Mouse (Mus musculus) urinary bladder, adult 2 months (tissue): ENCODE results near the gene Plvap. TPM values are rescaled to one million over a fixed set of nuclear protein-coding genes. Genes with fewer than 3 reads are reported as not detected.

ENCODE experiments used
- DNase-seq: peaks from one replicate; pipeline ENCODE4 v3.0.0; 2022; ENCODE audit warnings: low spot score
- polyA plus RNA-seq: library from polyadenylated mRNA; depleted of rRNA; stranded (reverse); fragments of >200 nt; gene quantifications from 2 replicates; pipeline ENCODE4 v1.2.3, GENCODE M21; 2012

The Plvap gene
- polyA plus RNA-seq, 1 experiment = 59.3 TPM

DNA sequence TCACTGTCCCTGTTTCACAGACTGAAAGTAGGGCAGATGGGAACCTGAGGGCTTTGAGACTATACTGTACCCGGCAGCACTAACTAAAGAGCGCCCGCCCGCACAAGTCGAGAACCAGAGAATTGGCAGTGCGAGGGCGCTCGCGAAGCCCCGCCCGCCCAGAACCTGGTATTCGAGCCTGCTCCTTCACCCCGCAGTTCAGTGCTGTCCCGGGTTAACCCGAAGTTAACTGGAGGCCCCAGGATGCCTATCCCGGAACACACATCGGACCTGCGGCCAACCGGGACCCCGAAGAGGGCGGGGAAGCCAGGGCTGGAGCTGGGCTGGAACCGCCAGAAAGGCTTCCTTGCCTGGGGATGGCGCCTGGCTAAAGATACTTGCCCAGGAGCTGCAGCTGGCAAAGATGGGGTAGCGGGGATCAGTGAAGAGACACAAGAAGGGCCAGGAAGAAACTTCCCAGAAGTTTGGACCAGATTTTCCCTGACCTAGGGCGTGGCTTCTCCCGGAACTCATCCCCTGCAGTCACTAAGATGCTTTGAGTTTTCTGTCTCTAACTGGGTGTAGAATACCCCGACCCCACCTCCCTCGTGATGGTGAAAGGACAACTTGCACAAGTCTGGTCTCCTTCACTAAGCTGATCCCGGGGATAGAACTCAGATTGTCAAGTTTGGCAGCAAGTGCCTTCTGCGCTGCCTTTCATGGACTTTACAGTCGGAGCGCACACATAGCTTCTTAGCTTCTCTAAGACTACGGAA is 23.7 kb downstream of the Plvap start, which contains the start of gene Gtpbp3:
Gtpbp3 (plus strand) TSS at position 413 of the 755 bp plus-strand sequence.
- DNase-seq = peak; percentile 73

DNA sequence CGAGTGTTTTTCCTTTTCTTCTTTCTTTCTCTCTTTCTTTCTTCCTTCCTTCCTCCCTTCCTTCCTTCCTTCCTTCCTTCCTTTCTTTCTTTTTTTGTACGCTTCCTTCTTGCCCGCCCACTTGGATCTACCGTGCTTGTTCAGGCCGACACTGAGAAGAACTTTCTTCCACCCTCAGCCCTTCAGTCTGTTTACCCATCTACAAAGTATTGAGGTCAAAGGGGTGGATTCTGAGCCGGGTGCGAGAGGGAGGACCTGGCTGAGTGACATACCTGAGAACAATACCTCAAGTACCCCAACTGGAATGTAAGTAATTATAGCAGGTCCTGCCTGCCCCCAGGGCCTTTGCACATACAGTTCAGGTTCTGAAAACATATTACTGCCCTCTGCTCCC is 25.4 kb downstream of the Plvap start:
- DNase-seq = no peak

DNA sequence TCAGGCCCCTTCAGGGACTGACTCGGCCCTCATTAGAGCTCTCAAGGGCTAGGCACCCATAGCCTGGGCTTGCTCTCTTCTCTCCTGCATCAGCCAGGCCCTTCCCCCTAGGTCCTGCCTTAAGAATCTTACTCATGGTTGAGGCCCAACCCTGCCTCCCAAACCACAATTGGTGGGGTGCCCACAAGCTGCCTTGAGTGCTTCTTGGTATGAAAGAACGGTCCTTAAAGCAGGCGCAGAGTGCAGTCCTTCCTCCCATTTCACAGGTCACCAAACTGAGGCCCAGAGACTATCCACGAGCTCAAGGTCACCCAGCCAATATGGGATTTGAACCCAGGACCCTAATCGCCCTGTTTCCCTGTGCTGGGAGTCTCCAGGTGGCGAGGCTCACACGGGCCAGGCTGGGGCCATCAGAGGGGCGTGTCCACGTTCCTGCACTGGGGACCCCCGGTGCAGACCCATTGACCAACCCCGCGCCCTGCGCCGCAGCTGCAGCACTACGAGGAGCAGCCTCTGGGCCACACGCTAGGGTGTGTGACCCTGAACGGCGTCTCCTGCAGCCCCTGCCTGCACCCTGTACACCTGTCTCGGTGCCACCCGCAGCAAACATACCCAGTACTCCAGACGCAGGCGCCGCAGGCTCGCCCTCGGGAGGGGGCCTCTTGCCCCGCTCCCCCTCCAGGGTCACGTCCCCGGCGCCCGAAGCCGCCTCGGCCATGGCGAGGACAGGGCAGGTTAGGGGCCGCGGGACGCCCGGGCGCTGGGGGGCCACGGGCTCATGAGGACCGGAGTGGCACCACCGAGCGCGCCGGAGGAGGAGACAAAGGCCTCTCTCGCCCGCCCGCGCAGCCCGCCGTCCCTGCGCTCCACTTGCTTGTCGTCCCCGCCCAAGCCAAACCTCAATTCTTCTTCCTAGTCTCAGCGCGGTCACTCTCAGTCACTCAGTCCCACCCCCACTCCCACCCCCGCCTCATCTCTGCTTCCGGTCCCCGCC is 26.1 kb downstream of the Plvap start, which contains the start of gene Ano8:
Ano8 (minus strand) TSS at position 822 of the 994 bp plus-strand sequence.
- peak; percentile 66 for DNase-seq

DNA sequence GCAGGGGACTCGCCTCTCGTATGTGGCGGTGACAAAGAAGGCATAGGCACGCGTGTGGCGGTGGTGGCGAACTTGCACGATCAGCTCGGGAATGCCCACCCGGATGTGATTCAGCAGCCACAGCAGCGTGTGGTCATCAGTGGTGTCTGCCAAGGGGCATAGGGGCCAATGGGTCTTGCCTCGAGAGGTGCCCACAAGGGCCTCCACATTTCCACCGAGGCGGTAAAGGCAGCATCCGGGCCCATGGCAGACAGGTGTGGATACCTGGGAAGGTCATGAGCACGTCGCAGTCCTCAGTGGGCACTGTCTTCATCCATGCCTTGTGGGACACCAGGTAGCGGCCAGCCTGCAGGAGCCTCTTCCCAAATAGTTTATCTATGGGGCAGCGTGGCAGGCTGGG is 26.8 kb downstream of the Plvap start:
- no peak for DNase-seq

DNA sequence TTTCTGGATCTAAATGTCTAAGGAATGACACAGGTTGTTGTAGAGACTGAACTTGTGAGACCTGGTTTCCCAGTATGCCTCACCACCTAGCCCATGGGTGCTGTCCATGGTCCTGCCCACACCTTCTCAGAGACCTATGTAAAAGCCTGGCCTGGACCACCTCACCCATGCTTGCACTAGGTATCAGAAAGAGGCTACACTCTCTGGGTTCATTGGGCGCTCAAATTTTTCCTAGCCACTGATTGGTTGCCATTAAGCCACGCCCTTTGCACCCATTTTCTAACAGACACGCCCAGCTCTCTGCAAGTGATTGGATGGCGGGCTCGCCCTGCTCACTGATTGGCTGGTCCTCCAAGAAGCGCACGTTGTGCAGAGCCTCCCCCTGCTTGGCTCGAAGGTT is 27.6 kb downstream of the Plvap start:
- no peak for DNase-seq

DNA sequence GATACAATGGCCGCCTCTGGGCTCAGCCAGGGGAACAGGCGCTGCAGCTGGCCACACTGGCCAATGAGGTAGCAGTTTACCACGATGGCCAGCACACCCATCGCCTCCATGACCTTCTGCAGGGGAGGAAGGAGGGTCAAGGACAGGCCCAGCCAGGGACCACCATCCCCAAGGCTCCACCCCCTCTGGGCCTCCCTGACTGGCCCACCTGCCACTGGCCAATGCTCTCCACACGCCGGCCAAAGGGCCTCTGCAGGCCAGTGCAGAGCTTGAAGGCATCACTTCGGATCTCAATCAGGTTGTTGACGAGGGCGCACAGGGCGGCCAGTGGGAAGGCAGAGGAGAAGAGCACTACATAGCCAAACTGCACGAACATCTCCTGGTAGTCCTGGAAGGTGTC is 32.6 kb downstream of the Plvap start:
- DNase-seq = no peak

DNA sequence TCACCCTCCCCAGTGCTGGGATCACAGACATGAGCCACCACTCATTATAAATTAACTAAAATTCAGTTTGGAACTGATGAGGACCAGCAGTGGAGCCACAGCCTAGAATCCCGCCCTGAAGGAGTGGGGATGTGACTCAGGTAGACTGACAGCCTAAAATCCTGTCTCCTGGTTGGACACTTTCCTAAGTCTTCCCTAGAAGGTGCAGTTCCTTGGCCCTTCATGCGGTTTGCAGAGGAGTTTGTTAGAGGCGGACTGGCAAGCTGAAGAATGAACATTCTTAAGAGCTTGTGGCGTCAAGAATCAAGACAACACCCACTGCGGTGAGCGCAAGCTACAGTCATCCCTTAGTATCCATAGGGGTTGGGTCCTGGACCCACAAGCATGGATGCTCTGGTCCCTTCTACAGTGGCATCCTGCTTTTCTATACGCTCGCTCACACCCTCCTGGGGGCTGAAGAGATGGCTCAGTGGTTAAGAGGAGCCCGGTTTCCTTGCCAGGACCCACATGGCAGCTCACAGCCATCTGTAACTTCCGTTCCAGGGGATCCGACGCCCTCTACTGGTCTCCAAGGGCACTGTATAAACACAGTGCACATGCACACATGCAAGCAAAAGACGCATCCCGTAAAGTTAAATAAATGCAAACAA is 34.2 kb downstream of the Plvap start:
- no peak for DNase-seq

DNA sequence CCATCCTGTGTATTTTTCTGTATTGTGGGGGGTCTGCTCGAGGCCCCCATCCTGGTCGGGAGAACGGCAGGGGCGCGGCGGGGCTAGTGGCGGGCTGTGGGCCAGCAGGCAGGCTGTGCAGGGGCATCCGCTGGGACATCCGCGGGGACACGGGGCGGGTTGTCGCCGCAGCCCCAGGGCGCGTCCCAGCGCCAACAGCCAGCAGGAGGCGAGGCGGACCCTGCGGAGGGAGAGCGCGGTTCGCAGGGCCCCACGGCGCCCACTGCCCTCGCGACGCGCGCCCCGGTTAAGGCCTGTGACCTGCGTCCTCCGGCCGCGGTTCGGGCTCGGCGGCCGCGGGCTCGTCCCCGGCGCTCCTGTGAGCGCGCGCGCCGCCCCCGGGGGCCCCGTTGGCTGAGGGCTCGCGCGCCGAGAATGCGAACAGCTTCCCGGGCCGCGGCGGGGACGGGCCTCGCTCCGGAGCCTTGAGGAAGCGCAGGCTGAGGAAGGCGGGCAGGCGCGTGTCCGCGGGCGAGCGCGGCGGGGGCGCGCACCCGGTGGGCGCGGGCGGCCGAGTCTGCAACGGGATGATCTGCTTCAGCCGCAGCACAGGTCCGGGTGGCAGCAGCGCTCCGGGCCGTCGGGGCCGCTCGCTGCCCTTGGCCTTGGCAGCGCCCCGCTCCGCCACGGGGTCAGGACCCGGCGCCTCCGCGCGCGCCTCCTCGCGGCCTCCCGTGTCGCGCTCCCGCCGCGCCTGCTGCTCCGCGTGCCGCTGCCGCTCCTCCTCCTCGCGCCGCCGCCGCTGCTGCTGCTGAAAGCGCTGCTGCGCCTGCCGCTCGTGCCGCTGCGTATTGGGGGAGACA is 35.2 kb downstream of the Plvap start:
- peak; percentile 72 for DNase-seq

DNA sequence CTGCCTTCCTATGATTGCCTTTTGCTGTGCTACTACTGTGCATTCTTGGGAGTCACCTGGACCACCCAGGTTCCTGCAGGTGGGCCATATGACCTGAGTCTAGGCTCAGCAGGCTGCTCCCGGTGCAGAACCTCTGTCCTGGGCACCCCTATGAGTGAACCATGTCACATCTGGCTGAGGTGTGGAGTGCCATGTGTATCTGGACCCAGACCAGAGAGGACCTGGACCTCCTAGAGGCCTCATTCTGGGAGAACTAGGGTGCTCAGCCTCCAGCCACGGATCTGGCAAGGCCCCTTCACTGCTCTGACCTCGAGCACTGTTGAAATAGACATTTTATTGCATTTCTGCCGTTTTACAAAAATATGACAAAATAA is 35.9 kb downstream of the Plvap start:
- no peak for DNase-seq

DNA sequence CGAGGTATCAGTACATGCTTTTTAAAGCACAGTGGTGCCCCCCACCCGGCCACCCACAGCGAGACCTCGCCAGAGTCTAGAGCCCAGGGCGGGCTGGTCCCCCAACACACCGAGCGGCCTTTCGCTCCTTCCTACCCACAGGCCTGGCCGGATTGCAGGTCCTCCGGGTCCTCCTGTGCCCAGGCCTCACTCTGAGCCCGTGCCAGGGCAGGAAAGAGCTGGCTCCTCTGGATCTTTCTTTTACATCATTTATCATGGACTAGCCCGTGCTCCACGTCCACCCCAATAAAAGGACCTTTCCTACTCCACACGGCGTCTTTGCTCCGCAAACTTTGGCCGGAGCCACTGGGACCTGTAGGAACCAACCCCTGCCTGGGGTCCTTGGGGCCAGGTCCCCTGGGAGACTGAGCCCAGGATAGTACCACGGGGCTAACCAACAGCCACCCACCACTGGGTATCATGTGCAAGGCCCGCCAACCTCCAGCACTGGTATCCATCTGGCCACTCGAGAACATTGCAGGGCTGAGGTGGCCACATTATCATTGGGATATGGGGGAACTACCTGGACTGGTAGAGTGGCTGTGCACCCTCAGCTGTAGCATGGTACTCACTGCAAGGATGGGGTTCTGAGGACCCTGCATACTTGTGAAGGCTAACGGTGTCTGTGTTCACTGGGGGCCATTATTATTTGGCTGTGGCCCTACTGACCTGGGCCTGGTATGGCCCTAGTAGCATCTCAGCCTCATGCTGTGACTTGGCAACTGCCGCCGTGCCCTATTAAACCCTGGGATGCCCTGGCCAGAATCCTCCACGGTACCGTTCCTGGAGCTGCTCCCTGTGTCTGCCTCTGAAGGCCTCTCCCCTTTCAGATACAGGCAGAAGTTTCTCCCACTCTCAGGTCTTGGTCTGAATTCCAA is 36.5 kb downstream of the Plvap start:
- no peak for DNase-seq

DNA sequence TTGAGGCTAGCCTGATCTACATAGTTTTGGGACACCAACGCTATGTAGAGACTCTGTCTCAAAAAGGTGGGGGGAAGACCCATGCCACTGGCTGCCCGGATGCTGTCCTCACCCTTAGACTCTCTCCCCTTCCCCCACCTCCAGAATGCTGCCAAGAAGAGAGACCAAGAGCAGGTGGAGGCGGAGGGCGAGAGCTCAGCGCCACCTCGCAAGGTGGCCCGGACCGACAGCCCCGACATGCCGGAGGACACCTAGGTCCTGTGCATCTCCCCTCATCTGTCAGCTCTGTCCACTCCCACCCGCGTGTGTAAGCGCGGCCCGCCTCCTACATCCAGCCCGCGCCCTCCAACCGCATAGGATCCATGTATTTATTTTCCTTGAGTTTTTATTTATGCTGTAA is 37.2 kb downstream of the Plvap start:
- no peak for DNase-seq

DNA sequence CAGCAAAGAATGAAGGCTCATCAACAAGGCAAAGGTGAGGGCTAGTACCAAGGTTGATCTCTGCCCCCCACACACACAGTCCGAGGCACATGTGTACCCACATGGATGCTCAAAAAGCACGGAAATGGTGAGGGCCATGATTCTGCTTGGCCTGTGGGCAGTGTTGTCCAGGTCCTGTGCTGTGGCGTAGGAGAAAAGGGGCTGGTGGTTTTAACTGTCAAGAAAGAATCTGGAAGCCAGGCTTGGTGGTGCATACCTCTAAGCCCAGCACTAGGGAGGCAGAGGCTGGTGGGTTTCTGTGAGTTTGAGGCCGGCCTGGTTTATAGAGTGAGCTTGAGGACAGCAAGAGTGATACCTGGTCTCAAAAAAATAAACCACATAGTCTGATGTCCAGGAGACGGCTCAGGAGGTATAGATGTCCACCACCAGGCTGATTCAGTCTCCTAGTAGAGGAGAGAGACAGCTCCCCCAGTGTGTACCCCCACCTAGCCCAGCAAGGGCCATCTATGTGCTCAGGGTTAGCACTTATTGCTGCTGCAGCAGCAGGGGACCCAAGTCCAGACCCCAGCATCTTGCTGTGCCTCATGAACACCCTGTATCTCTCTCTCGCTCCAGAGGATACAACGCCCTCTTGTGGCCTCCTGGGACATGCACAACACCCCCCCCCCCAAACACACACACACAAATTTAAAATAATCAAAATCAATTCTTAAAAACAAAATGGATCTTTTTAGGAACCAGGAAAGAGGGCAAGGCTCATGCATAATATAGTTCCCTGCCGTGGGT is 38.8 kb downstream of the Plvap start:
- no peak for DNase-seq

DNA sequence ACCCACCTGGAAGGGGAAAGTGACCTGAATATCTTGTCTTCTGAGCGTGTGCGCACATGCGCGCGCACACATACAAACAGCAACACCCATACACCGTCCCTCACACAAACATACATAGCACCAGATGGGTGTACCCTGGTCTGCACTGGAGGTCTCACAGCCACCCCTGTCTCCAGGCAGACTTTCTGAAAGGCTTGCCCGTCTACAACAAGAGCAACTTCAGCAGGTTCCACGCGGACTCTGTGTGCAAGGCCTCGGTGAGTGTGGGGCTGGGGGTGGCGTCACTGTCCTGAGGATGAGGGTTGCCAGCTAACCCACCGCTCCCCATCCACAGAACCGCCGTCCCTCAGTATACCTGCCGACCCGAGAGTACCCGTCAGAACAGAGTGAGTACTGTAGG is 39.7 kb downstream of the Plvap start:
- DNase-seq = no peak

DNA sequence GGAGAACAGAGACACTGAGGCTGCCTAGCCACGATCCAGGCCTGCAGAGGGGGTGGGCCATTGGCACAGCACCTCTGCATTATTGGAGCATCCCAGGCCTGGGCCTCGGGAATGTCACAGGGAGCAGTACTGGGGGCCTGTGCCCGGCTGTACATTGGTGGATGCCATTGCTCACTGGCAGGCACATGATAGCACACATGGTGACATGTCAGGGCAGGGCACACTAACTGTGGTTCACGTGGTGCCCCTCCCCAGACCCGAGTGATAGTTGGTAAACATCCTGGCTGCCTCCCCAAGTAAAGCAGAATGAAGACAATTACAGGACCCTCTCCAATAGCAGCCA is 40.7 kb downstream of the Plvap start:
- no peak for DNase-seq

DNA sequence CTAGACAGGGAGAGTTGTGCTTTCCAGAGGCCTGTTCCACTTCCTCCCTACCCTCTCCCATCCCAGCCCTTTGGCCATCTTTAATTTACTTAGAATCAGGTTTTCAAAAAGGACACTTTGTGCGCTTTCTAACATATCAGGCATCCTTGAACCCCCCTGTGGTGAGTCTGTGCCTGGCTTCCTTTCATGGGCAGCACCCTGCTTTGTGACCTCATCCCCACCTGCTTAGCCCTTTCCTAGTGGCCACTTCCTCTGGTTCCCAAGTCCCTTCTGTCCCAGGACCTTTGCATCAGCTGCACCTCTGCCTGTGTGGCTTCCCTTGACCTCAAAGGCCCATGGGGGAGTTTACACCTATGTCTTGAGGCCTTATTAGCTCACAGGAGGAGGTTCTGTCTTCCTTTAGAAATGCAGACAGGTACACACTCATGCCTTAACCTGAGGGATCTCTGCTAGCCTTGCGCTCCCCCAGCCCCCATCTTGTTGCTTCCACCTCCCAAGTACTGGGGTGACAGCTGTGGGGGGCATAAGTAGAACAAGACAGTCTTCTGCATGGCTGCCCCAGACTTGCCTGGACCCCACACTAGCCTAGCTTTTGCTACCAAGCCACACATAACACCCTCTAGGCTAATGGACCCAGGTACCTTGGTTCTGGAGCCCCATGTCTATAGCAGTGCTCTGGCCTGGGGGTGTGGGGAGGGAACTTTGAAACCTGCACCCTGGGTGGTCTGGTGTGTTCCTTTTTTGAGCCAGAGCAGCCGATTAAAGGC is 41.2 kb downstream of the Plvap start:
- DNase-seq = no peak

DNA sequence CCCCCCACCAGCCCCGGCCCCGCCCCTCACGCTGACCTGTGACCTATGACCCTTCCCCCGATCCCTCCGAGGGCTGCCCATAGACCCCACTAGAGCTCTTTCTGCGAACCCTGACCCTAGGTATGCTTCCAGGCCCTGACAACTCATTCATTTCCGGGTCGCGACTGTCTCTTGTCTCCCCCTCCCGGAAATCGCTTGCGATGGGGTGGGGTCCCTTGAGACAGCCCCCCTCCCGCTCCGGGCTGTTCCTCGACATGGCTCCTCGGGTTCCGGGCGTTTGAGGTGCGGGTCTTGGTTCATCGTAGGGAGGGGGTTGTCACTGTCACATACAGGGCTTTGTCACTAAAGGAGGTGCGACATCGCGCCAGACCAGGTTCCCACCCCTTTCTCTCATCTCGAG is 42.1 kb downstream of the Plvap start:
- DNase-seq = no peak

DNA sequence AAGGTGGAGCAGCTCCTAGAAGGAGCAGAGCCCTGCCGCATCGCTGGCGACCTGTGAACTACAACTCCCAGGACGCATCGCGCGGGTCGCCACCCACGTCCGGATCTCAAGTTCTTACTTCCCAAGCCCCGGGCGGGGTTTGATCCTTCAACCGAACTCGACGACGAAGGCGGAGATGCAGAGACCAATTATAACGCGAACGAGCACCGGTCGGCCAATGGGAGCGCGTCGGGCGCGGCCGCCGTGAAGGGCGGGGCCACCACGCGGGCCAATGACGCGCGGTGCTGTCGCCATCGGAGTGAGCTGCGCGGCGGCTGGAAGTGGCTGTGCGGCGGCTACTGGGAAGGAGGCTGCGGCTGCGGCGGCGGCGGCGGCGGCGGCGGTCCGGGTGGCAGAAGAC is 42.6 kb downstream of the Plvap start, which contains the start of gene Dda1:
Dda1 (plus strand) TSS at position 284 of the 400 bp plus-strand sequence.
- peak; percentile 87 for DNase-seq

DNA sequence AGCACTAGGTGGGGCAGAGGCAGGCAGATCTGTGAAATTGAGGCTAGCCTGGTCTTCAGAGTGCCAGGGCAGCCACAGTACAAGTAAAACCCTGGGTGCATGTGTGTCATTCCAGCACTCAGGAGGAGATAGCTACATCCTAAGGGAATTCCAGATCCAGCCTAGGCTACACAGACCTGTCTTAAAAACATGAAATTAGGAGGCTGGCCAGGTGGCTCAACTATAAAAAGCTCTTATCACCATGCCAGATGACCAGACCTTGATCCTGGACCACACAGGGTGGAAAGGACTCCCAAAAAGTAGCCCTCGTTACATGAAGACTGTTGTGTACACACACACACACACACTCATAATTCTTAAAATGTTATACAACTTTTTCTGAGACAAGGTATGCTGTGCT is 43.6 kb downstream of the Plvap start:
- no peak for DNase-seq

DNA sequence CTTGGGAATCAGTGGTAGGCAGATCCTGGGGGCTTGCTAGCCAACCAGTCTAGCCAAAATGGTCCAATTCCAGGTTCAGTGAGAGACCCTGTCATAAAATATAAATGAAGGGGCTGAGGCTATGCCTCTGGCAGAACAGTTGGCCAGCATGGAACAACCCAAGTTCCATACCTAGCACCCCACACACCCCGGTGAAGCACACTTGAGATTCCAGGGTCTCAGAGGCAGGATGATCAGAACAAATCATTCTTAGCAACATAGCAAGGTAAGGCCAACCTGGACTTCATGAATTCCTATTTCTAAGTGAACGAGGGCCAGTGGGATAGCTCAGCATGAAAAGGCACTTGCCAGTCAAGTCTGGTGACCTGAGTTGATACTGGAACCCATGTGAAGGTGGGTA is 44.4 kb downstream of the Plvap start:
- DNase-seq = no peak
